Mouse (Mus musculus): ENCODE results near the gene Col5a1.

DNA sequence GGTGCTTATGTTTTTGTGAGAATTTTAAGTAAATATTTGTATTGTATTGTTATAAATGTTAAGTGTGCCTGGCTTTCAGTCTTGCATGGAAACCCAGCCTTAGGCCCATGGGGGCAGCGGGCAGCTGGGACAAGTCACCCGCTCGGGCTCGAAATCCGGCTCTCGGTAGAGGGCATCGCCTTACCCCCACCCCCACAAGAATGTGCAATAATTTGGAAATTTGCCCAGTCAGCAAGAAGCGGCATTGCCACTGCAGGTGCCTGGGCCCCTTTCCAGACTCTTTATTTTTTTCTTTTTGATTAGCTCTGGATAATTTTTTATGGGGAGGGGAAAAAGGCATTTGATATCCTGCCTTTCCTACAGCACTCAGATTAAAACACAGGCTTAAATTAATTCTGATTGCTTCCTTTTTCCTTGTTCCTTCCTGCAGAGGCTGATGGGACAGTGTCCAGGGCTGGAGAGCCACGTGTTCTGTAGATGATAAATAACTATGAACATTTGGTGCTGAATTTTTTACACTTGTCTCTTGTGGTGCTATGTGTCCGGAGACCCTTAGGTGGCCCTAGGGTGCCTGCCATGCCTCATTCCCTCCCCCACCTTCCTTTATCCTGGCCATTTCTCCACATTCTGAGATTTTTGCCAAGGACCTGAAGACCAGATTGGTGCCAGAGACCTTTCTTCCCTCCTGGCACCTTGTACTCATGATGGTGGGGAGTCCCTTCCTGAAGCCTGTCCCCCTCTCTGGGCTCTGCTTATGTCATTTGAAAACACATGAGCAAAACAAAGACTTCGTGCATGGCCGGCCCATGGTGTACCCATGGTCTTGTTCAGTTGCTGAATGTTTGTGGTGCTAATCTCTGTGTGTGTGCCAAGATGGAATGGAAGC, 151.5 kb downstream of the Col5a1 start:
- TF ChIP-seq CTCF (IDR thresholded peaks at IDR 0.05; ENCODE audit: borderline replicate concordance, insufficient read depth, low read depth, low read length) (no peak), POLR2A (IDR thresholded peaks at IDR 0.05; ENCODE audit: borderline replicate concordance, insufficient read depth, low read length) (no peak)

Measured in cerebellum, adult 2 months (tissue).